Mouse (Mus musculus): ENCODE measurements around the gene Pdx1. TPM values are rescaled to one million over a fixed set of nuclear protein-coding genes. Genes with fewer than 3 reads are reported as not detected.
A peak's percentile ranks its signal among the peaks of the same experiment; 100 is the strongest.

Gene Pdx1
- polyA plus RNA-seq, 1 experiment from 2014 or later = not detected

DNA sequence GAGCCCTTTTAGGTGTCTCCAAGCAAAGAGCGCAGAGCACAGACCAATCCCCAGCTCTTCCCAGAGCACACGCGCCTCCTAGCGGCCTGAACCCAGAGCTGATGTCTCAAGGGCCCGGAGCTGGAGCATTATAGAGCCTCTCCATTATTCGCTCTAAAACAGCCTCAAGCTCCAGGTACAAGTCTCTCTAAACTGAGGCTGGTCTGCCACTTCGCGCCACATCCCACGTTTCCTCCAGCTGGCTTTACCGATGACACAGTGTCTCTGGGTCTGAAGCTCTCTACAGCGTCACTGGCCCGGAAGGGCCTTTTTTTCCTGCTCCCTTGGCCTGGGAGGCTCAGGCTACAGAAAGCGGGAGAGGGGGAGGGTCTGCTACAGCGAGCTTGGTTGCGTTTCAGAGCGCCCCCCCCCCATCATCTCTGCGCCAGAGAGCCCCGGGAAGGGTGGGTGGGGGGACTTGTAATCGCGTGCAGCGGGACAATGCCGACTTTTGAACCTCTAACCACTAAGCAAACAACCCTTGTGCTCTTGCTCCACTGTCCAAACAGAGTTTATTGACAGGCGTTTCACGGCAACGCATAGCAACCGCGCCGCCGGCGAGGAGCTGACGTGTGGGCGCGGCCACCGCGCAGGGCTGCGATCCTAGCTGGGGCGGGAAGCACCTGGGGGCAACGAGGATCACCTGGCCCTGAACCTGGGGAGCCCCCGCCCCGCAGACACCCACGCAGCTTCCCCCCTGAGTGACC is 29.7 kb downstream of the Pdx1 start:
- Histone ChIP-seq H3K4me1 (replicated peaks; ENCODE audit: control insufficient read depth, insufficient read depth, low read length) (0 out of 2 replicates have a peak, but pooled peaks cover 3% of the 10 kb centered on the region), H3K27ac (ENCODE audit: low read length) (no peak overlapping the region), H3K9ac (replicated peaks; ENCODE audit: low read depth, low read length) (no peak overlapping the region), H3K27me3 (replicated peaks; ENCODE audit: control insufficient read depth, insufficient read depth, low read length) (peaks cover 87% of the 10 kb centered on the region), H3K36me3 (ENCODE audit: control insufficient read depth, insufficient read depth) (no peaks in the 10 kb centered on the region), H3K4me2 (ENCODE audit: low read length) (no peak overlapping the region), H3K4me3 (replicated peaks; ENCODE audit: low read length) (no peak overlapping the region), H3K9me3 (ENCODE audit: control insufficient read depth, low read length) (no peaks in the 10 kb centered on the region)
- under 1% methylated on average over 41 of the region's 41 CpGs for WGBS
- ATAC-seq = peak; percentile 49

DNA sequence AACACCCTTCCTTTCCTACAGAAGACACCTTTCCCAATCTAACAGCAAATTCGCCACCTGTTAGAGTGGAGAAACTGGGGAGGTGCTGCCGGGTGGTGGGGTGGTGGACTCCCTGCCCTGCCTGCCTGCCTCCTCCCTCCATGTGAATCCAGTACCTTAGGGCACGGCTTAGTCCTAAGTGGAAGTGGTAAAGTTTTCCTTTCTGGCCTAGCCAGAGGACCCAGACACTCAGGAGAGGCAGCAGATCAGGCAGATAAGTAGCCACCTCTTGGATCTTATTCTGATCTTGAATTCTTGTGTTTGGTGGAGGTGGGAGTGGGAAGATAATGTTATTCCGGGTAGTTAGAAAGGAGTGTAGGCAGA is 30.2 kb downstream of the Pdx1 start:
- peaks cover 87% of the 10 kb centered on the region for H3K27me3 ChIP-seq (replicated peaks; ENCODE audit: control insufficient read depth, insufficient read depth, low read length)
- ATAC-seq = no peak
- no peak overlapping the region for H3K4me2 ChIP-seq (ENCODE audit: low read length)

DNA sequence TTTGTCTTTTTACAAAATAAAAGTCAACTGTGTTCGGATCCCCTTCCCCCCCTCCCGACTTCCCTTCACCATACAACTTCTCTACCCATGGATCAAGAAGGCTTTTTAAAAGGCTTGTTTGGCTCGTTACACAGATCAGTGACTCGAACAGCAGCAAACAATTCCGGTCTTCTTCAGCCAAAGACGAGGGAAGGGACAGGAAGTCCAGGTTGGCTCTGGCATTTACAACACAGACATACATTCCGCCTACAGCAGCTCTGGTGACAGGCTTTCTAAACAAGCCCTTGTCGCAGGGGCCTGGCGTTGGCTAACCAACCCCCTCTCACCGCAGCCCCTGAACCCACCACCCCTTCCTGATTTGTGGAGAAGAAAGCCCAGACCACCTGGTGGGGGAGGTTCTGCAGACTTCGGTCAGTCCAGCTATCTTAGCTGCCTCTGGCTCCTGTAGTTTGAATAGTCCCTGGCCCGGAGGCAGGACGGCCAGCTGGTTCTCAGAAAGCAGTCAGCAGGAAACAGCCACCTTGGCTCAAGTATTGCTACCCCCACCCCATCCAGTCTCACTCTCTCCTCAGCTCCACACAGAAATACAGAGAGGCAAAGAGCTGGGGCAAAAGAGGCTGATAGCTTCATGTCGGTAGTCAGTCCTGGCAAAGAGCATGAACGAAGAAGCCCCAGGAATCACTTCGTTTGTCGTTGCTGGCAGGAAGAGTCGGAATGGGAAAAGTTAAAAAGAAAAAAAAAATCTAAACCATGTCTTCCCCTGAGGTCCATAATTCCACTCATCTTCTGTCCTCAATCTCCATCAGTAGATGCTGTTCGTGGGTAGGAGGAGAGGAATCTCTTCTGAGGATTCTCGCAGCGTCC is 31.4 kb downstream of the Pdx1 start:
- Histone ChIP-seq H3K9me3 (ENCODE audit: control insufficient read depth, low read length) (no peaks in the 10 kb centered on the region), H3K27ac (ENCODE audit: low read length) (no peak overlapping the region), H3K4me3 (replicated peaks; ENCODE audit: low read length) (no peak overlapping the region), H3K36me3 (ENCODE audit: control insufficient read depth, insufficient read depth) (no peaks in the 10 kb centered on the region), H3K4me2 (ENCODE audit: low read length) (no peak overlapping the region), H3K9ac (replicated peaks; ENCODE audit: low read depth, low read length) (no peak overlapping the region), H3K4me1 (replicated peaks; ENCODE audit: control insufficient read depth, insufficient read depth, low read length) (peaks cover 4% of the 10 kb centered on the region; the same call in 1 of the 2 replicates), H3K27me3 (replicated peaks; ENCODE audit: control insufficient read depth, insufficient read depth, low read length) (peaks cover 90% of the 10 kb centered on the region)
- no peak for ATAC-seq
- WGBS = 2% methylated on average over 21 of the region's 21 CpGs

More for the DNA sequence above, 30.2 kb downstream of the Pdx1 start:
- Histone ChIP-seq H3K9ac (replicated peaks; ENCODE audit: low read depth, low read length) (no peak overlapping the region), H3K4me1 (replicated peaks; ENCODE audit: control insufficient read depth, insufficient read depth, low read length) (0 out of 2 replicates have a peak, but pooled peaks cover 3% of the 10 kb centered on the region), H3K9me3 (ENCODE audit: control insufficient read depth, low read length) (no peaks in the 10 kb centered on the region), H3K27ac (ENCODE audit: low read length) (no peak overlapping the region), H3K4me3 (replicated peaks; ENCODE audit: low read length) (no peak overlapping the region), H3K36me3 (ENCODE audit: control insufficient read depth, insufficient read depth) (no peaks in the 10 kb centered on the region)
- WGBS = 2% methylated on average over 4 of the region's 4 CpGs

DNA sequence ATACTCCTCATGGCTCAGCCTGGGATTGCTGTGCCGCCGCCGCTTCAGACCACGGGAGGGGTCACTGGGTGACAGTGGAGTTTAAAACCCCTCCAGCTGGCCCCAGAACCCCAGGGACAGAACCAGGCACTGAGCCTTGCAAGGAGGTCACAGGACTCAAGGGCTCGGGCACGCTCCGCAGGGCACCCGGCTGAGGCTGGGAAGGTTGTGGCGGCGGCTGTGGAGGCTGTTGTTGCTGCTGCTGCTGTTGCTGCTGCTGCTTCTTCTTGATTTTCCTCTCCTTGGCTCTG is 32.0 kb downstream of the Pdx1 start:
- no peak overlapping the region for H3K27ac ChIP-seq (ENCODE audit: low read length)
- H3K36me3 ChIP-seq (ENCODE audit: control insufficient read depth, insufficient read depth) = no peaks in the 10 kb centered on the region
- H3K4me1 ChIP-seq (replicated peaks; ENCODE audit: control insufficient read depth, insufficient read depth, low read length) = peaks cover 8% of the 10 kb centered on the region; the same call in 1 of the 2 replicates
- ATAC-seq = no peak
- no peak overlapping the region for H3K4me3 ChIP-seq (replicated peaks; ENCODE audit: low read length)
- no peak overlapping the region for H3K9ac ChIP-seq (replicated peaks; ENCODE audit: low read depth, low read length)
- H3K9me3 ChIP-seq (ENCODE audit: control insufficient read depth, low read length) = no peaks in the 10 kb centered on the region
- WGBS = 1% methylated on average over 10 of the region's 10 CpGs
- H3K27me3 ChIP-seq (replicated peaks; ENCODE audit: control insufficient read depth, insufficient read depth, low read length) = peaks cover 91% of the 10 kb centered on the region
- no peak overlapping the region for H3K4me2 ChIP-seq (ENCODE audit: low read length)

DNA sequence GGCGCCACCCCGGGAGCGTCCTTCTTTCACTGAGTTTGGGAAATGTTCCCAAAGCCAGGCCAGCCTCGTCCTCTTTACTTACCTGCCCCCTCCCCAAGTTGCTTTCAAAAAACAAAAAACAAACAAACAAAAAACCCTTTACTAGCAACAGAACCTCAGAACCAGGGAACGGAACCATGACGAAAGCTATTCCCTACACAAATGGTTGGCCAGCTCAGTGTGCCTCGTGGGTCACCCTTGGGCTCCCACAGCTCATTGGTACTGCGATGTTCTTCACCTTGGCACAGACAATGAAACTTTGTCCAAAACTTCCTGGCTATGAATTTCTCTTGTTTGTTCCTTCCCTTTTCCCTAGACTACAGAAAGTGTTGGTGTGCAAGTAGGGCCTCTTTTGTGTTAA is 32.4 kb downstream of the Pdx1 start:
- no peak overlapping the region for H3K27ac ChIP-seq (ENCODE audit: low read length)
- H3K36me3 ChIP-seq (ENCODE audit: control insufficient read depth, insufficient read depth) = no peaks in the 10 kb centered on the region
- H3K4me1 ChIP-seq (replicated peaks; ENCODE audit: control insufficient read depth, insufficient read depth, low read length) = peaks cover 8% of the 10 kb centered on the region; the same call in 1 of the 2 replicates
- 4% methylated on average over 8 of the region's 8 CpGs for WGBS
- H3K9me3 ChIP-seq (ENCODE audit: control insufficient read depth, low read length) = no peaks in the 10 kb centered on the region
- no peak overlapping the region for H3K4me3 ChIP-seq (replicated peaks; ENCODE audit: low read length)
- H3K27me3 ChIP-seq (replicated peaks; ENCODE audit: control insufficient read depth, insufficient read depth, low read length) = peaks cover 91% of the 10 kb centered on the region
- H3K4me2 ChIP-seq (ENCODE audit: low read length) = no peak overlapping the region
- no peak for ATAC-seq
- no peak overlapping the region for H3K9ac ChIP-seq (replicated peaks; ENCODE audit: low read depth, low read length)

DNA sequence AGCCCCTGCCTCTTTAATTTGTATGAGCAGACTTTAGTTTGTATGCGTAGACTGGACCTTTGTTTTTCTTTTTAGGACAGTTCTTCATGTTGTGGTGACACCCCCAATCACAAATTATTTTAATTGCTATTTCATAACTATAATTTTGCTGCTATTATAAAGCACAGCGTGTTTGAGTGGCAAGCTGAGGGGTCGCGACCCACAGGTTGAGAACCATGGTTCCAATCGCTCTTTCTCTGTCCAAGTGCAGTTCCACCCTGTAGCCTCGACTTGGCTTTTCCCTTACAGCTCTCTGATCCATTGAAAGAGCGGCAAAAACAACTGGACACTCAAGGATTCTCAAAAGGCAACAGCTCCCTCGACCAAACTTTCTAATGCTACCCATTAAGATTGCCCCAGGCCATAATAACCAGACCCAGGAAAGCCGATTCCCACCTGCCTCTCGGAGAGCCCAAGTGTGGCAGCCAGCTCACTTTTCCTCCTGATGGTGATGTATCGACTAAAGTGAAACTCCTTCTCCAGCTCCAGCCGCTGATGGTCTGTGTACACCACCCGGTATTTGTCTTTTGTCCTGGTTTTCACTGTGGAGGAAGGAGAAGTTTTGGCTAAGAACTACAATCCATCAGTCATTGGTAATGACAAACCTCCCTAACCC is 33.1 kb downstream of the Pdx1 start:
- Histone ChIP-seq H3K9me3 (ENCODE audit: control insufficient read depth, low read length) (no peaks in the 10 kb centered on the region), H3K27me3 (replicated peaks; ENCODE audit: control insufficient read depth, insufficient read depth, low read length) (peaks cover 90% of the 10 kb centered on the region), H3K9ac (replicated peaks; ENCODE audit: low read depth, low read length) (no peak overlapping the region), H3K4me1 (replicated peaks; ENCODE audit: control insufficient read depth, insufficient read depth, low read length) (peaks cover 8% of the 10 kb centered on the region; the same call in 1 of the 2 replicates), H3K4me3 (replicated peaks; ENCODE audit: low read length) (no peak overlapping the region), H3K27ac (ENCODE audit: low read length) (no peak overlapping the region), H3K36me3 (ENCODE audit: control insufficient read depth, insufficient read depth) (no peaks in the 10 kb centered on the region), H3K4me2 (ENCODE audit: low read length) (no peak overlapping the region)
- 1% methylated on average over 13 of the region's 13 CpGs for WGBS
- ATAC-seq = no peak

DNA sequence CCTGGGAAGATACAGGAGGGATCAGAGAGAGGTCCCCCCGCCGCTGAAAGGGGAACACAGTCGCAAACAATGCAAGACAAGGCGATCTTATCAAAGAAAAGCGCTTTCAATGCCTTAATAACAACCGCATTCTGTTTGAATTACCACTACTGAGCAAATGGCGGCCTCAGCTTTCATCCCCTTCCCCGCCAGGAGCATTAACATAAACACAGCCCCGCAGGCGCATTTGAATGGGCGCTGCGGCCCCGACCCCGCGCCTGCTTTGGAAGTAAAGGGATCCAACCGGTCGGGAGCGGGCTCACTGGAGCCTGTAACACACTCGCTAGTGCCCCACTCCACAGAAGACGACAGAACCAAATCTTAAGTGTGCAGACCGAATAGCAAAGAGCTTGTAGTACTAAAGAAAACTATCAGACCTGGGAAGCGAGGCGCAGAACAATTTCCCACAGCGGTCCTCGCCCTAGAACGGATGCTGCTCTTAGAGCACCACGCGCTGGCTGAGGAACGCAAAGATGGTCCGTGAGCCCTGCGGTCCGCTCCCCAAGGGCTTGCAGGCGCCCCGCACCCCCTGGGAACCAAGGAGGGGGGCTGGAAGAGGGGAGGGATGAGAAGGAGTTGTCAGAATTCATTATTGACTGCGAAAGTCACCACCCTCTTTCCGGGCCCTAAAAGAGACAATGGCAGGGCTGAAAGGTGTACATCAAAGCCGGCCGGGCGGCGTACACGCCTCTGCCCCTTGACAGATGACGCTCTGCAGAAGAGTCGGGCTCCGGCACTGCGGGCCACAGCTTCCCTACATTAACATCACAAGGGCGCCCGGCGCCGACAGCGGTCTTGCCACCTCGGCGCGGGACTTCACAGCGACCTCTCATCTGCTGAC is 34.8 kb downstream of the Pdx1 start:
- H3K36me3 ChIP-seq (ENCODE audit: control insufficient read depth, insufficient read depth) = no peaks in the 10 kb centered on the region
- WGBS = under 1% methylated on average over 51 of the region's 54 CpGs

DNA sequence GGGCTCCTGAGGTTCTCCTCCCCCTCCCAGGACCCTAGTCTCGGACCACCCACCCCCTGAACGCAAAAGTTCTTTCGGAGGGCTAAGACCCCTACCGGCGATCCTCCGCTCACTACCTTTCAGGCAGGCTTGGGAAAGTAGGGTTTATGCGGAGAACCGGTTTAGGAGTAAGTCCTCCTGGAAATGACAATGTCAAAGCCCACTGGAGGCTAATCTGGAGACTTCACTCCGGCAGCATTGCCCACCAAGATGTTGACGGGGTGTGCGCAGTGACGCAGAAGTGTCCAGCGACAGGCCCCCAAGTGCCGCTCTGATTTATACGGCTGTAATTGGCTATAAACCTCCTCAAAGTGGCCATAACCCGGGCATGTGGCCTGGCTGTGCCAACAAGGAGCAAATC is 35.4 kb downstream of the Pdx1 start:
- no peak for ATAC-seq
- Histone ChIP-seq H3K27me3 (replicated peaks; ENCODE audit: control insufficient read depth, insufficient read depth, low read length) (peaks cover 92% of the 10 kb centered on the region), H3K9ac (replicated peaks; ENCODE audit: low read depth, low read length) (no peak overlapping the region), H3K27ac (ENCODE audit: low read length) (no peak overlapping the region), H3K4me2 (ENCODE audit: low read length) (no peak overlapping the region), H3K36me3 (ENCODE audit: control insufficient read depth, insufficient read depth) (no peaks in the 10 kb centered on the region), H3K9me3 (ENCODE audit: control insufficient read depth, low read length) (no peaks in the 10 kb centered on the region), H3K4me3 (replicated peaks; ENCODE audit: low read length) (no peak overlapping the region), H3K4me1 (replicated peaks; ENCODE audit: control insufficient read depth, insufficient read depth, low read length) (peaks cover 8% of the 10 kb centered on the region; the same call in 1 of the 2 replicates)
- 0% methylated on average over 16 of the region's 16 CpGs for WGBS

More for the DNA sequence above, 34.8 kb downstream of the Pdx1 start:
- Histone ChIP-seq H3K27me3 (replicated peaks; ENCODE audit: control insufficient read depth, insufficient read depth, low read length) (peaks cover 92% of the 10 kb centered on the region), H3K4me1 (replicated peaks; ENCODE audit: control insufficient read depth, insufficient read depth, low read length) (peaks cover 8% of the 10 kb centered on the region; the same call in 1 of the 2 replicates), H3K9ac (replicated peaks; ENCODE audit: low read depth, low read length) (no peak overlapping the region), H3K9me3 (ENCODE audit: control insufficient read depth, low read length) (no peaks in the 10 kb centered on the region), H3K4me3 (replicated peaks; ENCODE audit: low read length) (no peak overlapping the region), H3K27ac (ENCODE audit: low read length) (no peak overlapping the region), H3K4me2 (ENCODE audit: low read length) (no peak overlapping the region)
- no peak for ATAC-seq

All from forebrain, embryonic 16.5 days (tissue).